Mouse (Mus musculus): ENCODE results near the gene Ccdc174.
"Not testable (repeated sequence)": the region's sequence is repeated elsewhere in the genome, so short reads cannot be mapped to it uniquely, and the experiment has no call there.

Gene Ccdc174

GRCm38 (mm10) chr6:91877885-91878651 is at the start of gene Ccdc174:
TSS of gene Ccdc174 (plus strand) at chr6:91878053.
- peak; percentile 97 for DNase-seq (ENCODE audit: low read depth, low spot score)

- DNase-seq (ENCODE audit: low read depth, low spot score), result no peak
Observed at GRCm38 (mm10) chr6:91832863-91833440, 44.9 kb upstream of the Ccdc174 start.

GRCm38 (mm10) chr6:91839010-91839871 is 38.6 kb upstream of the Ccdc174 start:
- DNase-seq (ENCODE audit: low read depth, low spot score), result peak; percentile 60

GRCm38 (mm10) chr6:91842897-91843627 is 34.8 kb upstream of the Ccdc174 start:
- DNase-seq (ENCODE audit: low read depth, low spot score), result no peak

- no peak for DNase-seq (ENCODE audit: low read depth, low spot score)
Observed at GRCm38 (mm10) chr6:91843628-91844153, 34.2 kb upstream of the Ccdc174 start.

- peak; percentile 53 for DNase-seq (ENCODE audit: low read depth, low spot score)
Observed at GRCm38 (mm10) chr6:91852550-91852949, 25.3 kb upstream of the Ccdc174 start.

- no peak for DNase-seq (ENCODE audit: low read depth, low spot score)
Observed at GRCm38 (mm10) chr6:91858339-91858738, 19.5 kb upstream of the Ccdc174 start.

- no peak for DNase-seq (ENCODE audit: low read depth, low spot score)
Observed at GRCm38 (mm10) chr6:91862848-91863247, 15.0 kb upstream of the Ccdc174 start.

GRCm38 (mm10) chr6:91864595-91864994 is 13.3 kb upstream of the Ccdc174 start:
- DNase-seq (ENCODE audit: low read depth, low spot score), result no peak

GRCm38 (mm10) chr6:91865601-91866000 is 12.3 kb upstream of the Ccdc174 start:
- DNase-seq (ENCODE audit: low read depth, low spot score), result no peak

GRCm38 (mm10) chr6:91868091-91868490 is 9.8 kb upstream of the Ccdc174 start:
- no peak for DNase-seq (ENCODE audit: low read depth, low spot score)

- DNase-seq (ENCODE audit: low read depth, low spot score), result no peak
Observed at GRCm38 (mm10) chr6:91872781-91873180, 5.1 kb upstream of the Ccdc174 start.

- DNase-seq (ENCODE audit: low read depth, low spot score), result no peak
Observed at GRCm38 (mm10) chr6:91883859-91884258, 6.0 kb downstream of the Ccdc174 start.

GRCm38 (mm10) chr6:91889255-91889906 is 11.5 kb downstream of the Ccdc174 start:
- no peak for DNase-seq (ENCODE audit: low read depth, low spot score)

- no peak for DNase-seq (ENCODE audit: low read depth, low spot score)
Observed at GRCm38 (mm10) chr6:91890615-91891014, 12.8 kb downstream of the Ccdc174 start.

- DNase-seq (ENCODE audit: low read depth, low spot score), result no peak
Observed at GRCm38 (mm10) chr6:91891776-91892175, 13.9 kb downstream of the Ccdc174 start.

- no peak for DNase-seq (ENCODE audit: low read depth, low spot score)
Observed at GRCm38 (mm10) chr6:91896783-91897182, 18.9 kb downstream of the Ccdc174 start.

GRCm38 (mm10) chr6:91901505-91901904 is 23.7 kb downstream of the Ccdc174 start:
- DNase-seq (ENCODE audit: low read depth, low spot score), result peak; percentile 68

- DNase-seq (ENCODE audit: low read depth, low spot score), result not testable (repeated sequence)
Observed at GRCm38 (mm10) chr6:91902509-91902908, 24.7 kb downstream of the Ccdc174 start, which contains the start of gene 4930590J08Rik. TSS of gene 4930590J08Rik (plus strand) at chr6:91902809.

- no peak for DNase-seq (ENCODE audit: low read depth, low spot score)
Observed at GRCm38 (mm10) chr6:91914011-91914410, 36.2 kb downstream of the Ccdc174 start.

GRCm38 (mm10) chr6:91917286-91917685 is 39.4 kb downstream of the Ccdc174 start:
- DNase-seq (ENCODE audit: low read depth, low spot score), result no peak
